Mouse (Mus musculus) layer of hippocampus, postnatal 14 days (tissue): ENCODE results near the gene Entpd7. TPM values are rescaled to one million over a fixed set of nuclear protein-coding genes. Genes with fewer than 3 reads are reported as not detected.

ENCODE experiments used
- DNase-seq, 2 experiments: peaks; one replicate each; pipeline ENCODE4 v3.0.0; 2021 to 2022; ENCODE audit warnings: low spot score in 2 of 2, mixed read lengths in 1 of 2
- long read RNA-seq, 2 experiments: library from polyadenylated mRNA; stranded (forward); transcript quantifications; one replicate each; pipeline ENCODE4 v2.0.0; 2021
- total RNA-seq, 2 experiments: library from RNA; stranded (reverse); gene quantifications; 2 replicates each; pipeline ENCODE4 v1.2.3; 2021

Entpd7 gene
- 10 to 100 TPM; 26.9 to 29.6 TPM for total RNA-seq
- long read RNA-seq, experiment 1, full-length matches to known transcripts = 3 of 5 reads
- long read RNA-seq, experiment 1, partial matches to known transcripts = 0 of 5 reads
- long read RNA-seq, experiment 1, other reads (novel, unspliced or antisense) = 2 of 5 reads
- long read RNA-seq, experiment 2, full-length matches to known transcripts = 2 of 2 reads
- long read RNA-seq, experiment 2, partial matches to known transcripts = 0 of 2 reads
- long read RNA-seq, experiment 2, other reads (novel, unspliced or antisense) = 0 of 2 reads

- DNase-seq = peak; percentile 94 to 98
These were observed at the start of gene Entpd7 for GRCm38 (mm10) chr19:43689419-43690246. Gene Entpd7, plus strand, starts transcription at chr19:43689672.

DNA sequence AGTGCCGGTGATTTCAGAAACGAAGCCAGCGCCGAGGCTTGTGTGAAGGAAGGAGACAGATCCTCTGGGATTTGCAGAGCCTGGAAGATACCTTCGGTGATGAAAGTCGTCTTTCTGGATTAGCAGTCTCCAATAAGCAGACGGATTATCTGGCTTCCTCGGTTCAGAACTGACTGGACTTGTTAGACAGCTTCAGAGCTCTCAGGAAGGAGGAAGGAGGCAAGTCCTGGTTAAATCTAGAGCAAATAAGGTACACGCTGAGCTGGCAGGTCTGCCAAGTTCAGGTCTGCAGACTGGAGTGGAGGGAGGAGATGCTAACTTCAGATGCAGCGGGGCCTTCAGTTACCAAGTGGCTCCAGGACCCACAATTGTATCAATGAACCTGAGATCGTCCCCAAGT, 47.6 kb upstream of the Entpd7 start:
- no peak for DNase-seq

DNA sequence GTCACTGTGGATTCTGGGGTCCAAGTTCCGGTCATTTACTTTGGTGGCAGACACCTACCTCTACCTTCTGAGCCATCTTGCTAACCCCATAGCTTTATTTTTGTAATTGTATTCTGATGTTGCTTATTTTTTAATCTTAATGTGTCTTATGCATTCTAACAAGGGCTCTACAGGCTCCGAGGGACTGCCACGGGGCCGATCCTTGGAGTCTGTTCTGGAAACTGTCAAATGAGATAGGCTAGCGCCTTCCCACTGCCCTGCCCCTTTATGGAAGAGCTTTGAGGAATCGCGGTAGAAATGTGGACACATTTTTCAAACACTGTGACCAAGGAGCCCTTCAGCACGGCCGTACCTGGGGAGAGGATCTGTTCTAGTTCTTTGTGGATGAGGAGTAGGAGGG, 46.6 kb upstream of the Entpd7 start:
- no peak for DNase-seq

DNA sequence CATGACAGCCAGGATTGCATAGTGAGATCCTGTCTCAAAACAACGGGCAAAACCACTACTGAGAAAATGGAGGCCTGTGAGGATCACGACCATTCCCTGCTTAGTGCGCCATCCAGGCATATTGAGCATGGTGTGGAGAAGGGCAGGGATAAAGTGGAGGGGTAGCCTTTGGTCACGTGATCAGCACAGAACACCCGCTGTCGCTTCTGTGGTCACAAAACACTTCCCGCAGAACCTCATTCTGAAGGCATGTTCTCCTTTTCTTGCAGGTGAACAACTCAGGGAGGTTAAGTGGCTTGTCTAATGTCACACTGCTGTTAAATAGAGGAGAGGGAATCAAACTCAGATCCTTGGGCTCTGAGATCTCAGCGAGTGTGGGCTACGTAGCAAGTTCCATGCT, 44.0 kb upstream of the Entpd7 start:
- no peak for DNase-seq

DNA sequence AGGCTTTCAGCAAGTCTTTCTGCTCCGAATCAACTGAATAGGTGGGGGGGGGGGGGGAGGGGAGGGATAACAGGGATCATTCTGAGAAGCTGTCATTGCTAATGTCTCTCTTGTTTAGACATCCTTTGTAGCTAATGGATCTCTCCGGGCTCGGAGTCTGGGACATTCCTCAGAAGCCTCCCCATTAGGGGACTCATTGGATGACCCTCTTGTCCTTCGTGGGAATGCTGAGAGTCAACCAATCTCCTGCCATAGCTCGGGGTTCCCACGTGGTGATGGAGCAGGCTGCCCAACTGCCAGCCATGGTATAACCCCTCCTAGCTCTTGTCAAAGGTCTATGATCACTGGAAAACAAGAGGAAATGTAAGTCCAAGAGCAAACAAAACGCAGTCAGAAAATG, 42.6 kb upstream of the Entpd7 start:
- no peak for DNase-seq

- no peak for DNase-seq
These were observed 42.2 kb upstream of the Entpd7 start for GRCm38 (mm10) chr19:43647261-43647660.

DNA sequence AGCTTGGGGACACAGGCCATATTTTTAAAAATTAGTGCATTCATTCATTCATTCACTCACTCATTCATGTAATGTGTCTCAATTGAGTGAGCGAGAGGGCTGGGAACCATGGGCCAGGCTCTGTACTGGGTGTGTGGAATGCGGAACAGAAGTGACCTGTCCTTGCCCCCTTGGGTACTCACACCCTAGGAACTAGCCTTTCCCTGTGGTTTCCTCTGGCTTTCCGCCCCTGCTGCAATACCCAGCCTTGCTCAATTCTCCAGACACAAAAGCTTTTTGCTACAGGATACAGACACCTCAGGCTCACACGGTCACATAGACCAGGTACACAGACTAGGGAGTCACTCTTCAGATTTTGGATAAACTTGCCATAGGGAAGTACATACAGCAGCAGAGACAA, 41.1 kb upstream of the Entpd7 start:
- no peak for DNase-seq

- DNase-seq = no peak
These were observed 38.2 kb upstream of the Entpd7 start for GRCm38 (mm10) chr19:43651241-43651785.

- peak; percentile 67 to 80 for DNase-seq
These were observed 33.6 kb upstream of the Entpd7 start for GRCm38 (mm10) chr19:43655735-43656492.

DNA sequence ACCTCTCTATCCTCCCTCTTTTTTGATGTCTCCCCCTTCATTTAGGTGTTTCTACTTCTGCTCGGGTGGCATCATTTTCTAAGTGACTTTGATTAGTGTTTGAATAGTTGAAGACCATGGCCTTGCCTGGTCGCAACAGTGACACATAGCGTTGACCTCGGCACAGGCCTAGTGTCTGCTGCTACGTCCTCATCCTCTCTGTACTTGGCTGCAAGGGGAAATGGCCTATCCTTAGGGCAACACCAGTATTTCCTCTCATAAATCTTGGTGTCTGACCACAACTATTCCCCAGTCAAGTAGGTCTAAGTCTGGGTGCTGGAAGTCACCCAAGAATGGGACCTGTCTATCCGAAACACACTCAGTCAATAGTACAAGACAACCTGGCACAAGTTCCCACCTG, 29.8 kb upstream of the Entpd7 start:
- no peak for DNase-seq

DNA sequence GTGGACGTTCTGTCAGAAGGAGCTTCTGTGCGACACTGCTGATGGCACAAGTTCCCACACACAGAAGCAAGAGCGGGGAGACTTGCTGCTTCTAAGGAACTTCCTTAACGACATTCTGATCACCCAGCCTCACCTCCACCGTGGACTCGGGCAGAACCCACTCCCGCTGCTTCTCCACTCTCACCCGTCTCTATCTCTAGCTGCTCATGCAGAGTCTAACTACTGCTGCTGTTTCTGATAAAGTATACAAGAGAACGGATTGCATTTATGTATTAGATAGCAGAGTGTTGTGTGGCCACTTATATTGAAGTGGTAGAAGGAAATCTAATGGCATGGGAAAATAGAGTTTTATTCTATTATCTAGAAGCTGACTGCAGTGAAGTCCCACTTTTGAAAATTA, 28.7 kb upstream of the Entpd7 start:
- no peak for DNase-seq

DNA sequence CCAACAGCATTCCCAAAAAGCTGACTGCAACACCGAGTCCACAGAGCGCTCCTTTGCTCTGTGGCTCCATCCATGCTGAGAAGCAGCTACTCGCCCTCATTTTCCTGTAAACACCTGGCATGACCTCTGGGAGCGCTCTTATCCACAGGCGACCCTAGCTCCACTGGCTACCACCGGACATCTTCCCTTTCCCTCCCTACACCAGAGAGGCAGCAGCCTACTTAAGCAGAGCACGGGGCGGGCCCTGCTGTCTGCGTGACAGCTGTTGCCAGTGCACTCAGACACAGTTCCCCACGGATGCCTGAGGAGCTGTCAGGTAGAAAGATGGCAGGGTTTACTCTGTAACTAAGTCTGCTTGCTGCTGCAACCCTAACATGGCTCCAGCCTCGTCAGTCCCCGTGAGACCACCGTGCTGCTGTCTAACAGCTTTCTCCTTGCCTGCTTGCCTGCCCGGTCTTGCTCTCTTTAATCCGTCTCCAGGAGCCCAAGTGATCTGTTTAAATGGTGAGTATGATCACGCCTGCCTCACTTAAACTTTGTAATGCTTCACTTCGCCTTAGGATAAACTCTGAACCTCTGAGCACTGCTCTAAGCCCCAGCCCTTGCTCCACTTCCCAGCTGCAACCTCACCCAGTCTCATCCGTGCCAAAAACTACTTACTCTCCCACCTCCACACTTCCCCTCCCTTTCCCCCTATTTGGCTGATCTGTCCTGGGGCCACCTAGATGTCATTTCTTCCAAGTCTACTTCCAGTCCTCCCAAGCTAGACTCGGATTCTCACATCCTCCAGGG, 27.1 kb upstream of the Entpd7 start:
- DNase-seq = no peak

DNA sequence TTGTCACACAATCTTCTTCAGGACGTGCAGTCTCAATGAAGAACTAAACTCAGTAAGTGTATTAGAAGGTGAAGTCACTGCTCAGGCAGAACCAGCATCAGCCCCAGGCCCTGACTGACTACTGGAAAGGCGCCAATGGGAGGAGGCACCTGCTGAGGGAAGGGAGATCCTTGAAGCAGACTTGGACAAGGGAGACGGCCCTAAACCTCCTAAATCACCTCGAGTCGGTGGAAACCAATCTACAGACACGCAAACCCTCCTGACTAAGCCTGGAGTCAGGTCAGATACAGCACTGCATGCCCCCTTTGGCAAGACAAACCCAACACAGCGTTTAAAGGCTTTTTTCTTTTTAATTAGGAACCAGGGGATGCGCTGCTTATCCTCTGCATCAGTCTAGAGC, 26.0 kb upstream of the Entpd7 start:
- no peak for DNase-seq

DNA sequence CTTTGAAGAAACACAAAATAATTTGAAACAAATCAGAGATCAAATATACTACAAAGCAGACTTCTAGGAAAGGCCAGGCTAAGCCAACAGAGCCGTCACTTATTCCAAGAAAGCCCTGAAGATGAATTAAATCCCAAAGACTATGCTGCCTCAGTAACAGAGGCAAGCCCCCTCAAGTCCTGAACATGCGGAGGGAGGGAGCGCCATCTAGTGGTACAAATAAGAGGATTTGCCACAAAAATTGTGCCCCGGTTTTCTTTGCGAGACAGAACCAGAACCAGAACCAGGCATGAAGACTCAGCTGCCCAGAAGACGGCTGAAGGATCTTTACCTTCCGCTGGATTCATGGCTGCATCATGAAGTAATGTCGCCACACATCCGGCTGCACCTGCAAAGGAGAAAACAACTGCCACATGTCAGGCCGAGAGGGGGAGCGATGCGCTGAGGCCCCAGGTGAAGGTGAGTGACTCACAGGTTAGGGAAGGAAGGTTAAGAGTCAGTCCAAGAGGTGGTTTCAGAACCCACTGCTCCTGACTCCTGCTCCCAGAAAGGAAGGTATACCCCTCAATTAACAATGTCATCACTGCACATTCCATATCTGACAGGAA, 23.9 kb upstream of the Entpd7 start:
- DNase-seq = peak; percentile 39 to 55

GRCm38 (mm10) chr19:43666661-43667429, 22.6 kb upstream of the Entpd7 start:
- no peak for DNase-seq

DNA sequence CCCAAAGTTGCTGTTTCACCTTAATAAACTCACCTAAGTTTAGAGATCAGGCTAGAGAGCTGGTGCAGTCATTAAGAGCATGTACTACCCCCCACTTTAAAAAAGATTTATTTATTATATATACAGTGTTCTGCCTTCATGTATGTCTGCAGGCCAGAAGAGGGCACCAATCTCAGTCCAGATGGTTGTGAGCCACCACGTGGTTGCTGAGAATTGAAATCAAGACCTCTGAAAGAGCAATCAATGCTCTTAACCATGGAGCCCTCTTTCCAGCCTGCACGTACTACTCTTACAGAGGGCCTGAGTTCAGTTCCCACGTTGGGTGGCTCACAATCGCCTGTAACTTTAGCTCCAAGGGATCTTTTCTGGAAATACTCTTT, 22.1 kb upstream of the Entpd7 start:
- no peak for DNase-seq

DNA sequence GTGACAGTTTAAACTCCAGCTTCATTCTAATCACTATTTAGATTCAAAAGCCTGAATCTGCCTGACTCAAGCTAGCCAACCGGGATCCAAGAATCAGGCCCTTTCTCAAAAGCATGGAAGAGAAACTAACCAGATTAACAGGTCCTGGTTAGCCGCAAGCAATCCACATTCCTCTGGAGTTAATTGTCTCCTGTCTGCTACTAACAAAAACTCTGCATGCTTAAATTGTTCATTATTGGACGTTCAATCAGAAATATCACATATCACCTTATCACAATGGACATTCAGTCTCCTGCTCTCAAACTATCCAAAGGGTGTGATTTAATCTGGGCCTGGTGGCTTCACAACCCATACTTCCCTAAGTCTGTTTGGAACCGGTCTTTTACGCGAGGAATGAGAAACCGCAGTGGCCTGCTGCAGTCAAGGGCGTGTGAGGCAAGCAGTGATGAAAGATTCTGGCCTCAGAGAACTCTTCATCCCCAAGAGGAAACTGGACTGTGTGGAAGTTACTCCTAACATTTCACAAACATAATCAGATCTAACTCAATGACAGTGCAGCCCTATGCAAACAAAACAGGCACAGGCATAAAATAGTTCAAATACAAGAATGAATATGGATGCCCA, 20.2 kb upstream of the Entpd7 start:
- no peak for DNase-seq

DNA sequence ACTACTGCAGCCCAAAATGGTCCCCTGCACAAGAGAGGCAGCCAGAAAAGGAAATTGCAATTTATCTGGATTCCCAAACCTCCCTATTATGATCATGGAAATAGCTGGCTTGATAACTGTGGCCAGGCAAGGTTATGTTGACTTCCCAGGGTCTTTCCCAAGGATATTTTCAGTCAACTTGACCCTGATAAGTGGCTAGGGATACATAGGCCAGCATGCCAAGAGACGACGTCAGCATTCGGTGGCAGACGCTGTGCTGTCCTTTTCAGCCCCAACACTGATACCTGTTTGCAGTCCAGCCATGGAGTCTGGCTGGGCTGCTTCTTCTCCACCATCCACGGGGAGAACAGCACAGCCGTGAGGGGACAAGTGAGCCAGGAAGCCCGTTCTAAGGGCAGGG, 18.4 kb upstream of the Entpd7 start:
- DNase-seq = no peak
